Mouse (Mus musculus) layer of hippocampus, adult 9-10 months (tissue): ENCODE data around the gene Spaca7.
"Not testable (repeated sequence)": the region's sequence is repeated elsewhere in the genome, so short reads cannot be mapped to it uniquely, and the experiment has no call there.

Experiments
- DNase-seq: peaks from one replicate; pipeline ENCODE4 v3.0.0; 2022; ENCODE audit warnings: low spot score

Spaca7 gene

DNA sequence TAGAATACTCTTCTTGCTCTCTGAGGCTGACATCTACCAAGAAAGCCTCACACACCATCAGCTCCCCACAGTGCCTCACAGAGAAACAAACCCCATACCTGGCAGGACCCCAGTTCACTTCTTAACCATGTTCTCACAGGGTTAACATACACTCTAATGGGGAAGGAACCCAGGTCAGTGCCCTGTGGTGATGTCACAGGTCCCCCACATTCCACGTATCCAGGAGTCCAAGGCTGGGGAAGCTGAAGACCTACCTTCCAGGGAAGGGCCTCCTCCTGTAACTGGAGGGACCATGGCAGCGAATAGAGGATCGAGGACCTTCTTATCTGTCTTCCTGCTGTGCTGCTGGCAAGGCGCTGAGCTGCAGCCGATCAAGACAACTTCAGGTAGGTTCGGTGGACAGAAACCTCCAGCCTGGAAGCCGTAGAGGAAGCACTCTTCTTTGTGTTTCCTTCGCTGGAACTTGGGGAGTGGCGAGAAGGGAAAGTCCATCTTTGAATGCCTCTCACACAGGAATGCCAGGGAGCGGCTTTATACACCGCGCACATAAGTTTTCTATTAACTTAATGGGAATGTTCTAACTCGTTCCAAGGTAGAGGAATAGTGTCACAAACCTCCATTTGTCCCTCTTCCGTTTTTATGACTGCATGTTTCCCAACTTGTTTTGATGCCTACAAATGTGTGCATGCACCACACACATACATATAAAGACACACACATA, at the start of gene Spaca7:
Gene Spaca7 (plus strand): TSS at position 216 of the 721 bp plus-strand sequence.
- DNase-seq, result no peak

GRCm38 (mm10) chr8:12524279-12524678, 48.5 kb upstream of the Spaca7 start:
- no peak for DNase-seq

DNA sequence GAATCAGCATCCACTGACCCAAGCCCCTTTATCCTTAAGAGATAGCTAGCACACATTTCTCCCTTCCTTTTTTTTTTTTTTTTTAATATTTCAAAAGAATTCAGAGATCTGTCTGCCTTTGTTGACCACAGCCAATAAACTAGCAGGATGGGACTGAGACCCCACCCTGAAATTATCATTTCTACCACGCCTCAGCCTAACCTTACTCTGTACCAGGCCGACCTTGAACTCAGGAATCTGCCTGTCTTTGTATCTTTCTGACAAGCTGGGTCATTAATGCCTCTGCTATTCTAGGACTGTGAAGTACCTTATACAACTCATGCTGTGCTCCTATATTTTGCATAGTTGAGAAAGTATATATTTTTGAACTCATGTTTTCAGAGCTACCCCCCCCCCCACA, 44.2 kb upstream of the Spaca7 start:
- DNase-seq, result no peak

DNA sequence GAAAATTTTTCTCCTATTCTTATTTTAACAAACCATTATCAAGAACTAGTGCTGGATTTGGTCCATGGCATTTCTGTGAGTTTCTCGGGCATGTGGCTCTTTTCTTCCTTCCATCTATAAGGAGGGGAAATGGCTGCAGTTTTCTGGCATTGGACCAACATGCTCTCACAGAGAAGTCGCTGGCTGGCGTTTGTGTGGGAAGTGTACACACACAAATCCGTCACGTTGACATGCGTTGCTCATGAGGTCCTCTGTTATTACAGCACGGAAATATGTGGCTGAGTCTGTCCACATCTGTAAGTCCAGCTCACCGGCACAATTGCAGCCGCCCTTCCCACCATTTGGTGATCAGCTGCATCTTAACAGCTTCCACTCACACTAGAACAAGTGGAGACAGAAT, 37.2 kb upstream of the Spaca7 start:
- no peak for DNase-seq

- no peak for DNase-seq
Measured at GRCm38 (mm10) chr8:12536306-12536705, 36.5 kb upstream of the Spaca7 start.

DNA sequence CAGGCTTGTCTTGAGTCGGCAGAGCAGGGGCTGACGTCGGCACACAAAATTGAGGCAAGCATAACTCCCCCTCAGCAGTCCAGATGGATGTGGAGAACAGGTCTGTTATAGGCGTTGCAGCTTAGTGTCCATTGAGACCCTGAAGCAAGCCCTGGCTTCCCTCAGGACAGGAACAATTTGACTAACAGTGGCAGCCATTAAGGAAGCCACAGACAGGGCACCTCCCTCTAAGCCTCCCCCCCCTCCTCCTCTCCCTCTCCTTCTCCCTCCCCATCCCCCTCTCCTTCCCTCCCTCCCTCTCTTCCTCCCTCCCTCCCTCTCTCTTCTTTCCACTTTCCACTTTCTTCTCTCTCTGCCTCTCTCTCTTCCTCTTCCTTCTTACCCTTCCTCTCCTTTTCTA, 27.6 kb upstream of the Spaca7 start:
- no peak for DNase-seq

- DNase-seq, result no peak
Measured at GRCm38 (mm10) chr8:12545671-12546070, 27.2 kb upstream of the Spaca7 start.

DNA sequence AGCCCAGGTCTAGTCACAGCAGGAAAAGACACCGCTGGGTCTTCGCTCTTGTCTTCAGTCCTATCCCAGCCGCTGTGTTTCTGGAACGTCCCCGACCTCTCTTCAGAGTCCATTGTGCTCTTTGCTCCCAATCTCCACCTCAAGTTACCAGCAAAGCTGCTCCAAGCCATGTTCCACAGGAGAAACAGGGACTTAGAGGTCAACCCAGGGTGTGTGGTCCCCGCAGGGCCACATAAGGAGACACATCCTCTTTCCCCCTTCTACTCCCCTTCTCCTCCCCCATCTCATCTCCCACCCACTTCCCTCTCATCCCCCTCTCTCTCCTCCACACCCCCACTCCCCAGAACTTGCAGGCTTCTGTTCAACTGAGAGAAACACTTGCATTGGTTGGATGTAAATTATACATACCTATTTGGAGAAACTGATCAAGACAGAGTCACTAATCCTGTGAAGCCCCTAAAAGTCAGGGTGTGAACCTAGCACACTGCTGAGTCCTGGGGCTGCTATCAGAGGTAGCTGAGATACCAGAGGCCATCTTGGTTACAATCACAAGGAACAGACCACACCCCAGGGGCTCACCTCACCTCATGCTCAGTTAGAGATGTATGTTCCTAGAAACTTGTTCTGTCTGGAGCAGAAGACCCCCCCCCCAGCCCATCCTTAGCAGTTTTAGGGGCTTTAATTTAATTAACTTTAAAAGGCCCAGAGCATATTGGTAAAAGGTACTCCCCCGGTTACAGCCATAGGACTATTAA, 25.2 kb upstream of the Spaca7 start:
- DNase-seq, result no peak

DNA sequence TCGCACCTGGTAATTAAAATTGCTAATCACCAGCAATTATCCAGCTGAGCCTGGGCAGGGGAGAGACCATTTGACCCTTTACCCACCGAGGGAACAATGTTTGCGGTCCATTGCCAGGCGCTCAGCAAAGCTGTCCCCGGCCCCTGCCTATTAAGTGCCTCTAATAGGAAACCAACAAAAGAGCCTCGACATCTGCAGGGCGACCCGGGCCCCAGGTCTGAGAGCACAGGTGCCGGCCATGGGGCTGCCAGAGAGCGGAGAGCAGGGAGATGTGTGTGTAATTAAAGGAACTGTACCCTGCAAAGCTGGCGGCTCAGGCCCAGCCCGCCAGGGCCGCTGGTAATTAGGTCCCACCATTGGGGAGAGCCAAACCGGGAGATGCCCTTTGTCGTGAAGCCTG, 24.6 kb upstream of the Spaca7 start:
- DNase-seq, result no peak

- no peak for DNase-seq
Measured at GRCm38 (mm10) chr8:12548680-12549079, 24.1 kb upstream of the Spaca7 start.

GRCm38 (mm10) chr8:12555515-12556145, 17.2 kb upstream of the Spaca7 start:
- DNase-seq, result no peak

DNA sequence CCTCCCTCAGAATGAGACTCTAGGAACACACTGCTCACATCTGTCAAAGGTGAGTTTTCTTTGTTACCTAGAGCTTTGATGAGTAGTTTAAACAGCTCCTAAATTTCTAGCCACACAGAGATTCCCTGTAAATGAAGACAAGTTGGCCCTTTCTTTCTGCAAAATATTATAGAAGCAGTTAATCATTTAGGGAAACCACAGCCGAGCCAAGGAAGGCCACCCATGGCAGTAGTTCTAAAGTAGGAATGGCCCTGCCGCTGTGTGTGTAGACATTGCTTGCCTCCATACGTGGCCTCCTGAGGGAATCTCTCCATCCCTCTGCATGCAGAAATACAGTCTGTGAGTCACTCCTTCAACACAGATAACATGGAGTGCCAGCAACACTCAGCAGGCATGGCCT, 14.0 kb upstream of the Spaca7 start:
- DNase-seq, result no peak

DNA sequence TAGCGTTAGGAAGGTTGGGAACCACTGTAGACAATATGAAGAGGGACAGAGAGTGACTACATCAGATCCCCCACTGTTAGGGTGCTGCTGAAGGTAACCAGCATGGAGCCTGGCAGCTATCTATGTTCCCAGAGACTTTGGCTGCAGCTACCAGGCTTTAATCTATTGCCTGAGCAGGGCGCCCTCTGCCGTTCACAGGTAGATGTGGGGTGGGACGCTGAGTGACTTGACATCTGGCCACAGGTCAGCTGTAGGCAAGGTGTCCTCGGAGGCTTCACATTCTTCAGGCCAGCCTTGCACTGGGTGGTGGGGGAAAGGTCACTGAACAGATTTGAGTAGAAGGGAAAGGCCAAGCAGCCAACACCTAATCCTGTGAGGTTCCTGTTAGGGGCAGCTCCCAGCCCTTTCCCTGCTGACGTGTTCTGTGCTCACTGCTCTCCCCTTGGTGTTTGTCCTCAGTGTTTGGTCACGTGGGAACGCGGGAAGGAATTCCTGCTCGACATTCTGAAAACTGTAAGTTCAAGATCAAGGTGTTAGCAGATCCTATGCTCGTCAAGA, 11.3 kb upstream of the Spaca7 start:
- DNase-seq, result peak; percentile 57

DNA sequence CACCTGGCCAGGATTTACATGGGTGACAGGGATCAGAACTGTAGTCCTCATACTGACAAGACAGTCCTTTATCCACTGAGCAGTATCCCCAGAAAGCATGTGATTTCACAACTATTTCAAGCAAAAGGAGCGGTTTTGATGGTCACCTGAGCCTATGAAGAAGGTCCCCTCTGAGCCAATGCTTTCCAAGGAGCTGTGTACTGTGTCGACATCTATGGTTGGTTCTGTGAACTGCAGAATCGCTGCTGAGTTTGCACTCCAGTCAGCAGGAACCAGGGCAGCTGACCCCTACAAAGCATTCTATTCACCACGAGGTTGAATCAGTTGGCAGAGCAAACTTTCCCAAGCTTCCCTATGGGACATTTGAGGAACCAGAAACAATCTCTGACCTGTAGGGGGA, 8.5 kb upstream of the Spaca7 start:
- DNase-seq, result no peak

DNA sequence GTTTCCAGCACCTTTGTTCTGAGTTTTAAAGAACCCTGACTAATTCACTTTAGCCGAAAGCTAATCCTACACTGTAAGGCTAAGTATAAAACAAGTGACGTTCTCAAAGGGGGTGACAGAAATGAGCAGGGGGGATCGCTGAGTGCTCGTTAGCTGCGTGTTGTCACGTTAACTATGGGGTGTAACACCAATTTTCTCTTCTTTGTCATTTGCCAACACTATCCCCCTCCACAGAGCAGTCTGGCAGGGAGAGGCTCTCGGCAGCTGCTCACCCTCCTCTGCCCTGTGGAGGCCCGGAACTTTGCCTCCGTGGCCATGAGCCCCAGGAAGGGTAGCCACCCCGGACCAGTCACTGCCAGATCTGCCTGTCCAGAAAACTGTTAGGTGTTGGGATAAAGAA, 7.3 kb upstream of the Spaca7 start:
- no peak for DNase-seq

GRCm38 (mm10) chr8:12566509-12566908, 6.3 kb upstream of the Spaca7 start:
- no peak for DNase-seq

GRCm38 (mm10) chr8:12576003-12576402, 3.2 kb downstream of the Spaca7 start:
- no peak for DNase-seq

DNA sequence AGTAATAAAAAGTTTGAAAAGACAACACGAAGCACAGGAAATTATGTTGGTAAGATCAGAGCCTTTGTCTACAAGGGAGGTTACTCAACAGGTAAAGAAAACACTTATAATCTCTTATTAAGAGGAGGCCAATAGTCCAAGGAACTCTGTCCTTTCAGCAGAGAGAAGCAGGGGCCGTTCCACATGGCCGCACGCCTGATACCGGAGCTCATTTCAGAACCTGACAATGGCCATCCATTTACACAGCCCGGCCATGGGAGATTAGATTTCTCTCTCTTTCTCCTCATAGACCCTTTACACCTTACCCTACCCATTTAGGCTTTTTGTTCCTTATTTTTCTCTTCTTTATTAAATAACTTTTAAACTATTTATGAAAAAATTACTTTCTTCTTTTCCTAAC, 3.9 kb downstream of the Spaca7 start:
- no peak for DNase-seq

DNA sequence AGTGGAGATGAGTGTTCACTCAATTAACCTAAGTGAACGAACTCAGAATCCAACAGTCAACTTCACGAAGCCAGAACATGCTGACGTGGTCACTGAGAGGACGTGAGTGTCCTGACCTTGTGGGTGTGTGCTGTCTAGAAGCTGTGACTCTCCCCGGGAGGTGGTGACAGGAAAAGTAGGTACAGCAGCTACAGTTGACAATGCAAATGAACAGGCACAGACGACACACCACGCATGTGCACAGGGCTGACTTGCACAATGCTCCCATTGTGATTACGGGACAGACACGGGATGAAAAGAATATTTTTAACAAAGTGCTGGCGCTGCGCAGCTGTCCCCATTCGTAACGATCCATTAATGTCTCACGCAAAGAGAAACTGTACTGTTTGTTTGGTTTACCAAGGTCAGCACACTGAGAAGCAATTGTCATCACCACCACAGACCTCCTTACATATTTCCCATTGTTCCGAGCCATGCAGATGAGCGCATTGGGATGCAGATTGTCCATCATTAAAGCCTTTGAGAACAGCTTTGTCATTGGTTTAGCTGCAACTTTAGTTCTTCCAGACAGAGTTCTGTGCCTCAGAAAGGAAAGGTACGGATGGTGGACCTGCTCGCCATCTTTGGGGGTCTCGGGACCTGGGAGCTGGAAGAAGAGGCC, 6.6 kb downstream of the Spaca7 start:
- not testable (repeated sequence) for DNase-seq

DNA sequence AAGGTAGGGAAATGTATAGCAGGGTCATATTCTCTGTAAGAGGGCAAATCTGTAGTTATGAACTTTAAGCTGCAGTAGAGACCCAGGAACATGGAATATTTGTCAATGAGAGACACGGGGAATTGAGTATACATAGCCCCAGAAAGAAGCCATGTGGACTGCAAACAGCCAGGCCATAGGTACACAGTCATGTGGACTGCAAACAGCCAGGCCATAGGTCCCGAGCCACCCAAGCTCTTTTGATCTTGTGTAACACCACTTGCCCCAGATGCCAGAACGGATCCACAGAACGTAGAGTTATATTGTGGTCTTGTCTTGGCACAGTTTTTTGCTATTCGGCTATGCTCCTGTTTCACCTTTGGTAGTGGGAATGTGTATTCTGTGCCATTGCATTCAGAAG, 11.0 kb downstream of the Spaca7 start:
- no peak for DNase-seq

GRCm38 (mm10) chr8:12607223-12607622, 34.4 kb downstream of the Spaca7 start:
- DNase-seq, result peak; percentile 65

DNA sequence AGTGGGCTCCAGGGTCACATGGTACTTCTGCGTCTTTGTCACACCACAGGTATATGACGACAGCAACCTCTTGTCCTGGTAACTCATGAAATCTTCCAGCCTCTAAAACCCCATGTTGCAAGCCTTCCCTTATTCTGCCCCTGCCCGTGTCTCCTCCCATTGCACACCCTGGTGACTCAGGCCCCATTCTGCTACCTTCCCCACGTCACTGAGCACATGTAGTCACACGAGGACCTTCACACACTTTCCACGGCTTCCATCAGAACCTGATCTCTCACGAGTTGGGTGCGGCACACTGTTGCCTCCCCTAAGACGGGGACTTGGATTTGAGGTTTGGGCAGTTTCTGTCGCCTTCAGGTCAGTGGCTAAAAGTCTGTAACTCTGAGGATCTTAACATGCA, 36.0 kb downstream of the Spaca7 start:
- no peak for DNase-seq
